Mouse (Mus musculus) limb, embryonic 15.5 days (tissue): Measurements from ENCODE around the gene Gm21983. TPM values are rescaled to one million over a fixed set of nuclear protein-coding genes. Genes with fewer than 3 reads are reported as not detected.
A peak's percentile ranks its signal among the peaks of the same experiment; 100 is the strongest.

Experiments used
- ATAC-seq: fragments of 200-750 bp; cut with Nextera tagmentation; 2 replicates; pipeline ENCODE4 v1.8.0; 2017; ENCODE audit warnings: low read depth, moderate TSS enrichment; ENCODE audit not compliant: insufficient number of reproducible peaks, low FRiP score, low TSS enrichment
- H3K27ac ChIP-seq: fragments of 300-500 bp; sonication (generic); 2 replicates; pipeline ENCODE4 v1.5.1; 2015; ENCODE audit warnings: moderate library complexity, mild to moderate bottlenecking, inconsistent platforms
- H3K27me3 ChIP-seq: fragments of 300-500 bp; sonication (generic); 2 replicates; pipeline ENCODE4 v1.6.1; 2015; ENCODE audit warnings: inconsistent platforms
- H3K36me3 ChIP-seq: fragments of 300-500 bp; sonication (generic); 2 replicates; pipeline ENCODE4 v1.6.1; 2015; ENCODE audit warnings: inconsistent platforms
- H3K4me1 ChIP-seq: fragments of 300-500 bp; sonication (generic); 2 replicates; pipeline ENCODE4 v1.6.1; 2015; ENCODE audit warnings: inconsistent platforms
- H3K4me2 ChIP-seq: fragments of 300-500 bp; sonication (generic); 2 replicates; pipeline ENCODE4 v1.6.1; 2015; ENCODE audit warnings: mild to moderate bottlenecking, inconsistent platforms
- H3K4me3 ChIP-seq: fragments of 300-500 bp; sonication (generic); 2 replicates; pipeline ENCODE4 v1.5.1; 2015; ENCODE audit warnings: mild to moderate bottlenecking, inconsistent platforms
- H3K9ac ChIP-seq: fragments of 300-500 bp; sonication (generic); 2 replicates; pipeline ENCODE4 v1.6.1; 2015; ENCODE audit warnings: inconsistent platforms
- H3K9me3 ChIP-seq: fragments of 300-500 bp; sonication (generic); 2 replicates; pipeline ENCODE4 v1.6.1; 2016; ENCODE audit warnings: inconsistent platforms
- WGBS: fragments of 180-500 bp; shearing (Covaris S2); methylation state at CpG from one replicate; pipeline ENCODE4 v1.1.7; 2015; 5-methylcytosine and 5-hydroxymethylcytosine counted together
- polyA plus RNA-seq: library from polyadenylated mRNA; unstranded; fragments of >200 nt; fragmentation: Nextera tagmentation; extraction: Ambion mirVana; gene quantifications from 2 replicates; pipeline ENCODE4 v1.2.1, GENCODE M21; 2015

Gene Gm21983
- polyA plus RNA-seq, 1 experiment from 2014 or later, result 0.90 TPM

DNA sequence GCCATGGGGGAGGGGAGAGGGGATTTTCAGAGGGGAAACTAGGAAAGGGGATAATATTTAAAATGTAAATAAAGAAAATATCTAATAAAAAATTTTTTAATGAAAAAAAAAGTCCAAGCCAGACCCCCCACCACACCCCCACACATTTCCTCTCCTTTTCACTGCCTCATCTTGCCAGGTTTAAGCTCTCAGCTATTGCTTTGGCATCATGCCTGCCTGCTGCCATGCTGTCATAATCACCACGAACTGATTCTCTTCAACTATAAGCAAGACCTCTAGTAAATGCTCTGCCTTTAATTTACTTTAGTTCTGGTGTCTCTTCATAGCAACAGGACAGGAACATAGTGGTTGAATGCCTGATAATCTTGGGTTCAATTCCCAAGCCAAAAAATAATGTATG lies 1.6 kb upstream of the Gm21983 start:
- Histone ChIP-seq H3K4me2 (no peak overlapping the region), H3K9me3 (no peaks in the 10 kb centered on the region), H3K4me1 (peaks cover 16% of the 10 kb centered on the region), H3K36me3 (peaks cover 34% of the 10 kb centered on the region), H3K9ac (no peak overlapping the region), H3K4me3 (no peak overlapping the region), H3K27me3 (no peaks in the 10 kb centered on the region), H3K27ac (0 out of 2 replicates have a peak overlapping the region, but pooled peaks have one; percentile 27)
- WGBS, result 78% methylated on average over 1 of the region's 1 CpGs
- ATAC-seq, result no peak

DNA sequence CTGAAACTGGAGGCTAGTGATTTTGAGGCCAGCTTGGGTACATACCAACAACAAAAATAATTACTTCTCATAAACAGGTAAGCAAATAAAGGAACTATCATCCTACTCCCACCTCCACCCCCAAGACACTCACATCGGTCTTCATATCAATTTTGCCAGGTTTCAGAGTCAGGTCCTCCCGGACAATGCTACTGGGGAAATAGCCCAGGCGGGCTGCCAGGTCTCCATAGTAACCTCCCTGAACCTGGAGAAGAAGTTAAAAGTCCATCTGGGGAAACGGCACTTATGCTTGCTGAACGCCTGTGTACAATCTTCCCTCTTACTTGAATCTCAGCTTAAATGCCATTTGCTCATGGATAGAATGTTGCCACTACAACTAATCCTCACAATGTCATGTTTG lies 850 bp downstream of the Gm21983 start:
- Histone ChIP-seq H3K36me3 (peaks cover 21% of the 10 kb centered on the region), H3K4me2 (peak overlapping the region; percentile 55), H3K4me3 (peak overlapping the region; percentile 84), H3K4me1 (peaks cover 16% of the 10 kb centered on the region), H3K27me3 (no peaks in the 10 kb centered on the region), H3K27ac (peak overlapping the region; percentile 87), H3K9me3 (no peaks in the 10 kb centered on the region), H3K9ac (no peak overlapping the region)
- no peak for ATAC-seq
- WGBS, result 46% methylated on average over 5 of the region's 5 CpGs

DNA sequence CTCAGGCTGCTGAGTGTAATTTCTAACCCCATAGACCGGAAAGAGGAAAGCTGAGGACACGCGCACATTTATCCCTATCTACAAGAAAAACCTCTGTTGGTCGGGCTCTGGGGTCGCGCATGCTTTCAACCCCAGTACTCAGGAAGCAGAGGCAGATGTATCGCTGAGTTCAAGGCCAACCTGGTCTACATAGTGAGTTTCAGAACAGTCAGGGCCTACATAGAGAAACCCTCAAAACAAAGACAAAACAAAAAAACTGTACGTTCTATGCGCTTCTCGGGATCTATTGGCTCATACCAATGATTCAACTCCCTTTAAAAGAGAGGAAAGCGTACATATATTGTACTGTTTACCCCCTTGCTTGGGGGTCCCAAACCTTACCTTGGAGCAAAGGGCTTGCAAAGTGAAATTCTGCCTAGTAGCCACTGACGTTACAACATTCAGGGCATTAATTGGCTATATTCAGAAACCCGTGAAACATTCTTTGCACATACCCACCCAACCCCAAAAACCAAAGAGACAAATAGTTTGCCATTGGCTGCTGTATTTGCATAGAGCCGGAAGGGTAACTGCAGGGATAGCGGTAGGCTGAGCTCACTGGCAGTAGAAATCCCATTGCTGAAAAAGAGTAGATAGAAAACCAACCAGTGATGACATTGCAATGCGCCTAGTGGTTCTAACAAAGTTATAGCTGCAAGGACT lies 1.5 kb downstream of the Gm21983 start:
- Histone ChIP-seq H3K4me3 (peak overlapping the region; percentile 84), H3K27me3 (no peaks in the 10 kb centered on the region), H3K4me1 (peaks cover 16% of the 10 kb centered on the region), H3K9ac (no peak overlapping the region), H3K36me3 (peaks cover 21% of the 10 kb centered on the region), H3K4me2 (peak overlapping the region; percentile 55), H3K9me3 (no peaks in the 10 kb centered on the region), H3K27ac (peak overlapping the region; percentile 87)
- WGBS, result 43% methylated on average over 16 of the region's 16 CpGs
- ATAC-seq, result no peak

DNA sequence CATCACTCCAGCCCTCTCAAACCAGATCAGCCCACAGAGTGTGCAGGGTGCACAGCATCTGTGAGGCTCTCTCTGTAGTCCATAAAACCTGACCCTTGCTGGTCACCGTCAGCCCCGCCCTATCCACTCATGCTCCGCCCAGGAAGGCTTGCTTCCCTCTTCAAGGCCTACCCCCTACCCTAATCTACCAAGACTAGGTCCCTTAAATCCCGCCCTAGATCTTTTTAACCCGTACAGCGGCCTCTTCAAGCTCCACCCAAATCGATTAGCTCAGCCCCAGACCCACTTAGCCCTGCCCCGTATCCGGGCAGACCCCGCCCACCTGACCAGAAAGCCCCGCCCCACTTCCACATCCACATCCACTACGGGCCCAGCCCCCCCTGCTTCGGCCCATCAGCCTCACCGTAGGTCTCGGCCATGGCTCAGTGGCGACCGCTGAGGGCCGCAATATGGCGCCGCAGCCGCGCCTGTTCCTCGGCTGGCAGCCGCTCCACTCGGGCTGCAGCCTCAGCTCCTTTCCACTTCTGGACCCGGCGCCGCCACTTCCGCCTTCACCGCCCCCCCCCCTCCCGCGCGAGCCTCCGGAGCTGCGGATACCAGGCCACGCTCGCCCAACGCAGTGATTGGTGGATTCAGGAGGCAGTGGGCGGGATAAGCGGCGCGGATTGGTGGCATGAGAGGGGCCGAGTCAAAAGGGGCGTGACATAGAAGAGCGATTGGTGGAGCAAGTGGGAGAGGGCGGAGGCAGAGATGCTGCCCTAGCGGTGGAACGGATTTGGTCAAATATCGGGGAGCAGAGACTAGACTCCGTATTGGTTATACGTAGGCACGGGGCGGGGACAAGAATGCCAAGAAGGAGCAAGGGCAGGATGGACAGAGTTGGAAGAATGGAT lies 2.3 kb downstream of the Gm21983 start, which contains the start of gene Rab4b:
TSS of gene Rab4b (minus strand) at position 573 of the 893 bp plus-strand sequence.
- peaks cover 16% of the 10 kb centered on the region for H3K4me1 ChIP-seq
- ATAC-seq, result peak; percentile 97

DNA sequence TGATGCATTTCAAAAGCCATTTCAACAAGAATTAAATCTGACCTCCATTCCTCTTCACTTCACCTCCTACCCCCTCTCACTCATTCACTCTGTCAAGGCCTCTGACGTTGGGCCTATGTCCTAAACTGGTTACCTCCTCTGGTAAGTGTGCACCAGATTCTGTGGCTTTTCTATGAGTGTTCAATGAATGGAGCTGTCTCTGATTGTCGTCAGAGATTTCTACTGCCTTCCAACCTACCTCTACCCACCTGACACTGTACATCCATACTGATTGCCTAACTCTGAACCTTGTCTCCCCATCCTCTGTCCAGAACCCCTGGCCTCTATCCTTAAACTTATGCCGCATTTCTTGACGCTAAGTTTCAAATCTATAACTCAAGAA lies 3.0 kb downstream of the Gm21983 start:
- H3K4me2 ChIP-seq, result peak overlapping the region; percentile 46
- H3K27me3 ChIP-seq, result no peaks in the 10 kb centered on the region
- 0 out of 2 replicates have a peak overlapping the region, but pooled peaks have one; percentile 61 for H3K9ac ChIP-seq
- WGBS, result 18% methylated on average over 4 of the region's 4 CpGs
- ATAC-seq, result no peak
- peaks cover 32% of the 10 kb centered on the region for H3K36me3 ChIP-seq
- peaks cover 16% of the 10 kb centered on the region for H3K4me1 ChIP-seq
- no peaks in the 10 kb centered on the region for H3K9me3 ChIP-seq
- peak overlapping the region; percentile 84 for H3K4me3 ChIP-seq
- peak overlapping the region; percentile 98 for H3K27ac ChIP-seq

More for the DNA sequence above, 2.3 kb downstream of the Gm21983 start, which contains the start of gene Rab4b:
- H3K27ac ChIP-seq, result peak within 1 kb of the TSS; percentile 98
- H3K9me3 ChIP-seq, result no peaks in the 10 kb centered on the region
- H3K4me3 ChIP-seq, result peak within 1 kb of the TSS; percentile 84
- peak within 1 kb of the TSS; percentile 55 for H3K4me2 ChIP-seq
- peaks cover 26% of the 10 kb centered on the region for H3K36me3 ChIP-seq
- WGBS, result under 1% methylated on average over 52 of the region's 53 CpGs
- H3K9ac ChIP-seq, result peak within 1 kb of the TSS; percentile 61
- H3K27me3 ChIP-seq, result no peaks in the 10 kb centered on the region

DNA sequence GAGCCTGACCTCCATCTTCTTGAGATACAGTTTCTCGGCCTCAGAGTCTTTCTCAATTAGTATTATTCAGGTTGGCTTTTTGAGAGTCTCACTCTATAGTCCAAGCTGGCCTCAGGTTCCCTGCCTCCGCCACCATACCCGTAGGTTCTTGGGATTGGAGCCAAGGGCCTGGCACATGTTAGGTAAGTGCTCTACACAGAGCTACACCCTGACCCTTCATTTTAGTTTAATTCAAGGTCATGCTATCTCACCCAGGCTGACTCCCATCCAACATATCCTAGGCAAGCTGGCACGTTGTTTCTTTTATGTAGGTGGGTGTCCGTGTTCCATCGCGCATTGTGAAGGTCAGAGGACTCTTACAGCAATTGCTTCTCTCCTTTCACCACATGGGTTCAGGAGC lies 6.0 kb downstream of the Gm21983 start:
- Histone ChIP-seq H3K27ac (no peak overlapping the region), H3K4me3 (no peak overlapping the region), H3K27me3 (no peaks in the 10 kb centered on the region), H3K9me3 (no peaks in the 10 kb centered on the region), H3K36me3 (peaks cover 54% of the 10 kb centered on the region), H3K4me1 (peaks cover 8% of the 10 kb centered on the region), H3K9ac (no peak overlapping the region), H3K4me2 (no peak overlapping the region)
- WGBS, result 95% methylated on average over 7 of the region's 7 CpGs
- no peak for ATAC-seq

DNA sequence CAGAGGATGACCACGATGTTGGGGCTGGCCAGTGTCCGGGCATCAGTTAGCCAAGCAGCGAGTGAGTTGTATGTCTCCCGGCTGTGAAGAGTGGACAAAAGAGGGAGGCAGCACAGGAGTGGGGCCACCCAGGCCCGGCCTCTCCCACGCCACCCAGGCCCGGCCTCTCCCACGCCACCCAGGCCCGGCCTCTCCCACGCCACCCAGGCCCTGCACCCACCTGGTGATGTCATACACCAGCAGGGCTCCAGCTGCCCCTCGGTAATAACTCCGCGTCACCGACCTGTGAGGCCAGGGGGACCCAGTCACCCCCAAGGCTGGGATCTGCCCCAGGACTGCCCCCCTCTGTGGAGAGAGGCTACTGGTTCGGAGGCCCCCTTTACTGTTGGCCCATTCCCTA lies 6.4 kb downstream of the Gm21983 start:
- 96% methylated on average over 15 of the region's 15 CpGs for WGBS
- no peaks in the 10 kb centered on the region for H3K27me3 ChIP-seq
- no peak for ATAC-seq
- H3K9me3 ChIP-seq, result no peaks in the 10 kb centered on the region
- no peak overlapping the region for H3K4me2 ChIP-seq
- no peak overlapping the region for H3K27ac ChIP-seq
- H3K4me1 ChIP-seq, result peaks cover 4% of the 10 kb centered on the region
- H3K4me3 ChIP-seq, result no peak overlapping the region
- no peak overlapping the region for H3K9ac ChIP-seq
- H3K36me3 ChIP-seq, result peaks cover 54% of the 10 kb centered on the region

DNA sequence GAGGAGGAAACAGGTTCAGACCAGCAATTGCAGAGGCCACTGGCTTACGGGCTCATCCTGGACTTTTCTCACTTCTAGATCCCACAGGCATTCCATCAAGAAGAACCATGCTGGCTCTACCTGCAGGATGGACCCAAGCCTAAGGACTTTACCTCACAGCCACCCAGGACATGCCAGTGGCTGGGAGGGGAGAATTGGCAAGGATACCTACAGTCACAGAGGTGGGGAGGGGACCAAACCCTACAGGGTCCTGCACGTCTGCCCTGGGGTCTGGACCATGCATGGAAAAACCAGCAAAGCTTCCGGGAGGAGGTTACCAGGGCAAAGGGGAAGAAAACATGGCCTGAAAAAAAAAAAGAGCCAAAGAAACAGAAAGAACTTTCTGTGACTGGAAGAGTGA lies 9.9 kb downstream of the Gm21983 start:
- WGBS, result 85% methylated on average over 3 of the region's 3 CpGs
- H3K36me3 ChIP-seq, result peaks cover 54% of the 10 kb centered on the region
- no peaks in the 10 kb centered on the region for H3K9me3 ChIP-seq
- no peak overlapping the region for H3K4me2 ChIP-seq
- no peak overlapping the region for H3K27ac ChIP-seq
- H3K9ac ChIP-seq, result no peak overlapping the region
- no peaks in the 10 kb centered on the region for H3K27me3 ChIP-seq
- ATAC-seq, result no peak
- peaks cover 12% of the 10 kb centered on the region for H3K4me1 ChIP-seq
- H3K4me3 ChIP-seq, result no peak overlapping the region

DNA sequence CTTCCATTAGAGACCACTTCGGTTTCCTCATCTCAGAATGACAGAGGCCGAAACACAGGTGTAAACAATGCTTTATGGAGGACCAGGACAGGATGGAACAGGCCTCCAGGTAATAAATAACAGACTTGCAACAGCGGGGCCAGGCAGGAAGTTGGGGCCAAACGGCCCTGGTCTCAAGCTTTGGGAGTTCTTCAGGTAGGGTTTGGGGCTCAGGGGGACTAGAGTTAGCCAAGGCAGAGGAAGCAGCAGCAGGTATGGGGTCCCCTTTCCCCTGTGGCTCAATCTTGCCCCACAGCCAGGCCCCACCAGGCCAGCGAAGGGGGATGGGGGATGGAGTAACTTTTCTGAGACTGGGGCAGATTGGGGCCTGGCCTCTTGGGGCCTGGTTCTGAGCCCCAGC lies 12.5 kb downstream of the Gm21983 start:
- 73% methylated on average over 5 of the region's 5 CpGs for WGBS
- peaks cover 36% of the 10 kb centered on the region for H3K4me1 ChIP-seq
- no peak overlapping the region for H3K4me3 ChIP-seq

DNA sequence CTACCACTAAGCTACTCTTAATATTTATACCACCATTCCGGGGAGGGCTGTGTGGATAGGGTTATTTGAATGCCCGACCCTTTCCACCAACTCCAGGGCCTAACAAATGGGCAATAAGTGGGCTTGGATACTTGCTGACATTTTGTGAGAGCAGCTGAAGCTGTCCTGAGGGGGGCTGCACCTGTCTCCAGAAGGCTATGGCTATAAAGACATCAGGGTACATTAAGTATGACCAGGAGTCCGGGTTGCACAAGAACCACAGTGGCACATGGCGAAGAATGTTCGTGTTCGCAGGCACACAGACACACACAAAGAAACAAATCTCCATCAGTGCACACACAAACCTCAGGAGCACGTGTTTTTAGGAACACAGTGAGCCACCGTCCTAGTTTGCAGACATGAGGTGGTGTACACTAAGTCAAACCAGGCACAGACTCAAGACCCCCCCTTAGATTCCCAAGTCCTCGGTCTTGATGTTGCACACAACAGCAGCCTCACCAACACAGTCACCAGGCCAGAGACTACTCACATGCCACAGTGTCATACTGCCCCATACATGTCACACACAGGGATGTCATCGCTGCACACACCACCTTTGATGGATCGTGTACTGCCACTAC lies 13.3 kb downstream of the Gm21983 start:
- peaks cover 44% of the 10 kb centered on the region for H3K36me3 ChIP-seq
- no peaks in the 10 kb centered on the region for H3K9me3 ChIP-seq
- ATAC-seq, result no peak
- WGBS, result 77% methylated on average over 11 of the region's 11 CpGs
- H3K4me3 ChIP-seq, result peak overlapping the region; percentile 77
- H3K9ac ChIP-seq, result peak overlapping the region; percentile 74; the same call in 1 of the 2 replicates
- no peaks in the 10 kb centered on the region for H3K27me3 ChIP-seq
- H3K4me1 ChIP-seq, result peaks cover 43% of the 10 kb centered on the region
- peak overlapping the region; percentile 83 for H3K4me2 ChIP-seq
- peak overlapping the region; percentile 98 for H3K27ac ChIP-seq

More for the DNA sequence above, 12.5 kb downstream of the Gm21983 start:
- Histone ChIP-seq H3K4me2 (no peak overlapping the region), H3K9ac (no peak overlapping the region), H3K27me3 (no peaks in the 10 kb centered on the region), H3K9me3 (no peaks in the 10 kb centered on the region), H3K27ac (no peak overlapping the region), H3K36me3 (peaks cover 44% of the 10 kb centered on the region)
- ATAC-seq, result no peak

DNA sequence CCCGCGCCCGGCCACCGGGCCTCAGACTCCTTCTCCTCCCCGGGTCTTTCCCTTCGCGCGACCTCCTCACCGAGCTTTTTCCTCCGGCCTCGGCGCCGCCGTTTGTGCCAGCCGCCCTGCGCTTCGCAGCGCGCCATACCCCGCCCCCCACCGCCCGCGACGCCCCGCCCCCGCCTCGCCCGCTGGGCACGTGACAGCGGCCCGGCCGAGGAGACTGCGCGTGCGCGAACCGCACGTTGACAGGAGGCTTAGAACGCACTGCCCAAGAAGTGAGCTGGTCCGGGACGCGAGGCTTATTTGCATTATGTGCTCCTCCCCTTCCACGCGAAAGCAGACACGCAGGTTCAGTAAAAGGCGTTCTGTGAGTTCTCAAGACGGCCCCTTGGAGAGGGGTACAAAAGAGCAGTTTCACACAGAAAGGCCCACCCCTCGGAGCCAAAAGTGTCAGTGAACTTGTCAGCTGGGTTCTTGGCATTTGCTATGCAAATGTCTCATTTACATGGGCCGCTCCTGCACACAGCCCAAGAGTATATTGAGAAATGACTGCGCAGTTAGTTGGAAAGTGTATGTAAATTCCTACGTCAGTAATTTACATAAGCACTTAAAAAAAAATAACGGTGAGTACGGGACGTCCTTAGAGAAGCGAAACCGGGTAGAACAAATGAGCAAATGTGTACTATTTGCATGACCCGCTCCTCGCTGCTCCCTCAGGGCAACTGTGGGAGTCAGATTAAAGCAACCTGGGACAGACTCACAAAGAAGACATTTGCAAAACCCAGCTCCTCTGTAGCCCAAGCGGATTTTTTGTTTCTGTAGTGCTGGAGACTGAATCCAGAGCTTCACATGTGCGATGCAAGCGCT lies 14.0 kb downstream of the Gm21983 start, which contains the start of gene Egln2:
TSS of gene Egln2 (minus strand) at position 189 of the 861 bp plus-strand sequence.
- WGBS, result 1% methylated on average over 56 of the region's 61 CpGs
- Histone ChIP-seq H3K4me1 (peaks cover 47% of the 10 kb centered on the region), H3K4me3 (peak within 1 kb of the TSS; percentile 77), H3K36me3 (peaks cover 43% of the 10 kb centered on the region), H3K9me3 (no peaks in the 10 kb centered on the region), H3K4me2 (peak within 1 kb of the TSS; percentile 83), H3K27me3 (no peaks in the 10 kb centered on the region), H3K27ac (peak within 1 kb of the TSS; percentile 98), H3K9ac (peak within 1 kb of the TSS; percentile 74)
- peak; percentile 82 for ATAC-seq
